Mouse (Mus musculus) lung, adult 2 months (tissue): ENCODE data around the gene Frat1.

Source experiments
- CTCF ChIP-seq: fragments of 200-500 bp; IDR thresholded peaks from 2 replicates; pipeline ENCODE4 v1.5.1; 2011; ENCODE audit warnings: mild to moderate bottlenecking, low read length, control low read depth; ENCODE audit not compliant: insufficient read depth
- POLR2A ChIP-seq: fragments of 200-500 bp; IDR thresholded peaks from 2 replicates; pipeline ENCODE4 v1.6.1; 2011; ENCODE audit warnings: low read depth, mild to moderate bottlenecking, control low read depth, low read length, borderline replicate concordance; ENCODE audit errors: extremely low read depth

- TF ChIP-seq POLR2A (no peak), CTCF (no peak)
These were observed 5.6 kb downstream of the Frat1 start for GRCm38 (mm10) chr19:41835407-41835806.
